Mouse (Mus musculus): Measurements from ENCODE around the gene Mapk8ip2. TPM values are rescaled to one million over a fixed set of nuclear protein-coding genes. Genes with fewer than 3 reads are reported as not detected.
"Not testable (repeated sequence)": the region's sequence is repeated elsewhere in the genome, so short reads cannot be mapped to it uniquely, and the experiment has no call there.

Gene Mapk8ip2
- polyA plus RNA-seq, 1 experiment from 2014 or later, result 0.16 TPM

DNA sequence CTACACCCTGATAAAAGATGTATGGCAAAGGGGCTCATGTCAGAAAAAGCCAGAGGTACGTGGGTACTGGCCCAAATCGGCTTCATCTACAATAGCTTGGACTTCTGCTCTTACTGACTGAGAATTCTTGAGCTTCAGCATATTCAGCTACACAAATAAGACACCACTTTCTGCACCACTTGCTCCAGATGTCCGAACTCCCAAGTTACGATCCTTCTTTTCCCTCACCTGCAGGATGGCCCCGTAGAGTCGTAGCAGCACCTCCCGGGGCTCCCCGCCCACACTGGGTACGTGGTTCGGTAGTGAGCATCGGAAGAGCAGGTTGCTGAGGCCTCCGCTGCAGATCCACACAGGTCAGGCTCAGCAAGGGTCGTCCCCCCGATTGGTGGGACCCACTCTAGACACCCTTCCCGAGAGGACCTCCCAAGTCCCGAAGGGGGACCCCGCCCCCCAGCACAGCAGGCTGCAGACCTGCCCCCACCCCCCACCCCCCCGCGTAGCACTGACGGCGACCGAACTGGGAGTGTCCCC lies 24.8 kb upstream of the Mapk8ip2 start:
- WGBS, result 4% methylated on average over 22 of the region's 22 CpGs
- Histone ChIP-seq H3K36me3 (peaks cover 8% of the 10 kb centered on the region; the same call in 1 of the 2 replicates), H3K9ac (peak overlapping the region; percentile 76), H3K4me3 (peak overlapping the region; percentile 85), H3K4me1 (replicated peaks) (peaks cover 45% of the 10 kb centered on the region), H3K4me2 (peak overlapping the region; percentile 79), H3K27me3 (no peaks in the 10 kb centered on the region), H3K27ac (peak overlapping the region; percentile 96), H3K9me3 (replicated peaks) (no peaks in the 10 kb centered on the region)
- ATAC-seq (replicated peaks; ENCODE audit: insufficient number of reproducible peaks, insufficient read depth, low FRiP score, low read depth), result peak; percentile 9; the same call in 1 of the 2 replicates

- peaks cover 38% of the 10 kb centered on the region for H3K4me1 ChIP-seq (replicated peaks)
- no peaks in the 10 kb centered on the region for H3K27me3 ChIP-seq
- peak; percentile 85 for ATAC-seq (replicated peaks; ENCODE audit: insufficient number of reproducible peaks, insufficient read depth, low FRiP score, low read depth)
- H3K9me3 ChIP-seq (replicated peaks), result no peaks in the 10 kb centered on the region
- H3K36me3 ChIP-seq, result peaks cover 8% of the 10 kb centered on the region; the same call in 1 of the 2 replicates
- H3K27ac ChIP-seq, result peak within 1 kb of the TSS; percentile 96
- peak within 1 kb of the TSS; percentile 85 for H3K4me3 ChIP-seq
- H3K9ac ChIP-seq, result peak within 1 kb of the TSS; percentile 76
- peak within 1 kb of the TSS; percentile 79 for H3K4me2 ChIP-seq
- under 1% methylated on average over 70 of the region's 70 CpGs for WGBS
Measured at GRCm38 (mm10) chr15:89429352-89430221, 24.1 kb upstream of the Mapk8ip2 start, which contains the start of the genes C730034F03Rik, Gm44502 and Chkb. Gene C730034F03Rik (plus strand): TSS chr15:89429589. Gene Gm44502 (minus strand): TSS chr15:89429696. Gene Chkb (minus strand): TSS chr15:89429908.

DNA sequence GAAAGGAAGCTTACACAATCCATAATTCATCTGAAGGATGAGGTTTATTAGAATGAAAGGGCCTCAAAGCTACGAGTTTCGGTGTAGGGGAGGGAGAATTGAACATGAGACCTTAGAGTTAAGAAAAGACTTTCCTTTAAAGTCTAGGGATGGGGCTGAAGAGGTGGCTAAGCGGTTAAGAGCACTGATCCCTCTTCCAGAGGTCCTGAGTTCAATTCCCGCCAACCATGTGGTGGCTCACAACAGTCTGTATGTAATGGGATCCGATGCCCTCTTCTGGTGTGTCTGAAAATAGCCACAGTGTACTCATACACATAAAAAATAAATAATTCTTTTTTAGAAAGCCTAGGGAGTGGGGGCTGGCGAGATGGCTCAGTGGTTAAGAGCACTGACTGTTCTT lies 23.4 kb upstream of the Mapk8ip2 start:
- Histone ChIP-seq H3K27ac (peak overlapping the region; percentile 96), H3K4me1 (replicated peaks) (peaks cover 35% of the 10 kb centered on the region), H3K4me3 (peak overlapping the region; percentile 85), H3K9me3 (replicated peaks) (no peaks in the 10 kb centered on the region), H3K36me3 (peaks cover 8% of the 10 kb centered on the region; the same call in 1 of the 2 replicates), H3K9ac (peak overlapping the region; percentile 76), H3K27me3 (no peaks in the 10 kb centered on the region), H3K4me2 (peak overlapping the region; percentile 79)
- 43% methylated on average over 6 of the region's 6 CpGs for WGBS
- no peak for ATAC-seq (replicated peaks; ENCODE audit: insufficient number of reproducible peaks, insufficient read depth, low FRiP score, low read depth)

DNA sequence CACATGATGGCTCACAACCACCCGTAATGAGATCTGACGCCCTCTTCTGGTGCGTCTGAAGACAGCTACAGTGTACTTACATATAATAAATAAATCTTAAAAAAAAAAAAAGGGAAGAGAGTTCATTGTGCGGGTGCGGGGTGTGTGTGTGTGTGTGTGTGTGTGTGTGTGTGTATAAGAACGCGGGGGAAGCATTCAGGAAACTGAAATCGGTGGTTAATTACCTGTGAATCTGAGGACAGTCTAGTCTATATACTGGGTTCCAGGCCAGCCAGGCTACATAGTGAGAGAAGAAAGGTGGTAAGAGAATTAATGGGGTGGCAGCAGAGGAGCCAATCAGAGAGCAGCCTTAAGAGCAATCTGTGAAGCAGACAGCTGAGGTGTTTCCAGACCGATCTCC lies 22.9 kb upstream of the Mapk8ip2 start:
- H3K27me3 ChIP-seq; H3K27ac ChIP-seq; H3K36me3 ChIP-seq; H3K4me3 ChIP-seq; H3K9me3 ChIP-seq (replicated peaks); H3K9ac ChIP-seq; ATAC-seq (replicated peaks; ENCODE audit: insufficient number of reproducible peaks, insufficient read depth, low FRiP score, low read depth): not testable (repeated sequence)
- 77% methylated on average over 9 of the region's 9 CpGs for WGBS
- H3K4me2 ChIP-seq, result peak overlapping the region; percentile 79
- peaks cover 35% of the 10 kb centered on the region for H3K4me1 ChIP-seq (replicated peaks)

GRCm38 (mm10) chr15:89431271-89431670 lies 22.4 kb upstream of the Mapk8ip2 start:
- Histone ChIP-seq H3K27me3 (no peaks in the 10 kb centered on the region), H3K4me1 (replicated peaks) (peaks cover 33% of the 10 kb centered on the region), H3K36me3 (peaks cover 8% of the 10 kb centered on the region; the same call in 1 of the 2 replicates), H3K9ac (no peak overlapping the region), H3K4me2 (no peak overlapping the region), H3K4me3 (no peak overlapping the region), H3K9me3 (replicated peaks) (no peaks in the 10 kb centered on the region), H3K27ac (no peak overlapping the region)
- ATAC-seq (replicated peaks; ENCODE audit: insufficient number of reproducible peaks, insufficient read depth, low FRiP score, low read depth), result no peak
- WGBS, result 74% methylated on average over 3 of the region's 3 CpGs

- H3K36me3 ChIP-seq, result peaks cover 8% of the 10 kb centered on the region; the same call in 1 of the 2 replicates
Measured at GRCm38 (mm10) chr15:89431806-89432205, 21.9 kb upstream of the Mapk8ip2 start.

DNA sequence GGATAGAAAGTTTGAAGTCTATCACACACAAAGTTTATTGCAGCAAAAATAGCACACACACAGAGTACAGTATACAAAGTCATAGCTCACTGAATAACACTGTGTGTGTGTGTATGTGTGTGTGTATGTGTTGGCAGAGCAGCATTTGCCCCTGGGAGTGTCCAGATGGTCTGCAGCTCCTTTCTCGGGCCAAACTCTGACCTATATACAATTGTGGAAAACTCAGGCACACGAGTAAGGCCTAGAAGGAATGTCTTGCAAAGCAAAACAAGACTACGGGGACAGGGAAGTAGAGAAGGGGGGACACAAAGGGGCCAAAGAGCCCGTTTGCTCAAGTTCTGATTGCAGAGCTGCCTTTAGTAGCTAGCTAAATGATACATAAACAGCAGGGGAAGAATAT lies 20.8 kb upstream of the Mapk8ip2 start:
- WGBS, result 79% methylated on average over 4 of the region's 4 CpGs
- H3K4me3 ChIP-seq, result no peak overlapping the region
- no peak for ATAC-seq (replicated peaks; ENCODE audit: insufficient number of reproducible peaks, insufficient read depth, low FRiP score, low read depth)

More at GRCm38 (mm10) chr15:89431806-89432205, 21.9 kb upstream of the Mapk8ip2 start:
- Histone ChIP-seq H3K4me3 (no peak overlapping the region), H3K9ac (no peak overlapping the region), H3K27ac (no peak overlapping the region), H3K4me1 (replicated peaks) (peaks cover 28% of the 10 kb centered on the region), H3K9me3 (replicated peaks) (no peaks in the 10 kb centered on the region), H3K27me3 (no peaks in the 10 kb centered on the region), H3K4me2 (no peak overlapping the region)
- no peak for ATAC-seq (replicated peaks; ENCODE audit: insufficient number of reproducible peaks, insufficient read depth, low FRiP score, low read depth)
- WGBS, result 88% methylated on average over 6 of the region's 6 CpGs

DNA sequence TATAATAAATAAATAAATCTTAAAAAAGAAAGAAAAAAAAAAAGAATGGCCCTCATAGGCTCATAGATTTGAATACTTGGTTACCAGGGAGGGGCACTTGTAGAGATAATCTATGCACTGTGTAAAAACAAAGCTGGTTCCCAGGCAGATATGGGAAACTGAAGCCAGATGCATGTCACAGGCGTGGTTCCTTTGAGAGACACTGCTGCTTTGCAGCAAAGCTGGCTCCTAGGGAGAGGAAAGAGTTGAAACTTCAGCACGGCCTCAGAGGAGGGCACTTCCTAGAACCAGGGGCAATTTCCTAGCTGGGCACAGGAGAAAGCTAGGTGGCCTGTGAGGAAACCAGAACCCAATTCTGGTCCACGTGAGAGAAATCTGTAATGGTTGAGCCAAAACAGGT lies 19.6 kb upstream of the Mapk8ip2 start:
- no peaks in the 10 kb centered on the region for H3K9me3 ChIP-seq (replicated peaks)
- no peak for ATAC-seq (replicated peaks; ENCODE audit: insufficient number of reproducible peaks, insufficient read depth, low FRiP score, low read depth)

More for the DNA sequence above, 20.8 kb upstream of the Mapk8ip2 start:
- Histone ChIP-seq H3K9me3 (replicated peaks) (no peaks in the 10 kb centered on the region), H3K27ac (no peak overlapping the region), H3K27me3 (no peaks in the 10 kb centered on the region), H3K4me1 (replicated peaks) (peaks cover 25% of the 10 kb centered on the region), H3K36me3 (no peaks in the 10 kb centered on the region), H3K9ac (no peak overlapping the region), H3K4me2 (no peak overlapping the region)

GRCm38 (mm10) chr15:89435878-89436277 lies 17.8 kb upstream of the Mapk8ip2 start:
- H3K4me2 ChIP-seq, result no peak overlapping the region
- peaks cover 6% of the 10 kb centered on the region; the same call in 1 of the 2 replicates for H3K4me1 ChIP-seq (replicated peaks)
- no peak overlapping the region for H3K4me3 ChIP-seq
- no peaks in the 10 kb centered on the region for H3K27me3 ChIP-seq
- no peak overlapping the region for H3K9ac ChIP-seq
- H3K9me3 ChIP-seq (replicated peaks), result no peaks in the 10 kb centered on the region
- WGBS, result 85% methylated on average over 5 of the region's 5 CpGs
- no peaks in the 10 kb centered on the region for H3K36me3 ChIP-seq
- no peak for ATAC-seq (replicated peaks; ENCODE audit: insufficient number of reproducible peaks, insufficient read depth, low FRiP score, low read depth)
- H3K27ac ChIP-seq, result no peak overlapping the region

More for the DNA sequence above, 19.6 kb upstream of the Mapk8ip2 start:
- no peak overlapping the region for H3K4me2 ChIP-seq
- WGBS, result 67% methylated on average over 3 of the region's 3 CpGs
- H3K4me1 ChIP-seq (replicated peaks), result peaks cover 14% of the 10 kb centered on the region
- no peaks in the 10 kb centered on the region for H3K27me3 ChIP-seq
- H3K27ac ChIP-seq, result no peak overlapping the region
- no peak overlapping the region for H3K4me3 ChIP-seq
- H3K36me3 ChIP-seq, result no peaks in the 10 kb centered on the region
- no peak overlapping the region for H3K9ac ChIP-seq

GRCm38 (mm10) chr15:89442486-89443070 lies 11.1 kb upstream of the Mapk8ip2 start:
- 34% methylated on average over 8 of the region's 8 CpGs for WGBS
- no peak overlapping the region for H3K4me2 ChIP-seq
- ATAC-seq (replicated peaks; ENCODE audit: insufficient number of reproducible peaks, insufficient read depth, low FRiP score, low read depth), result no peak

More at GRCm38 (mm10) chr15:89442486-89443070, 11.1 kb upstream of the Mapk8ip2 start:
- H3K9ac ChIP-seq, result no peak overlapping the region
- H3K9me3 ChIP-seq (replicated peaks), result no peaks in the 10 kb centered on the region
- no peaks in the 10 kb centered on the region for H3K27me3 ChIP-seq
- H3K36me3 ChIP-seq, result no peaks in the 10 kb centered on the region
- H3K27ac ChIP-seq, result no peak overlapping the region
- no peak overlapping the region for H3K4me3 ChIP-seq
- no peaks in the 10 kb centered on the region for H3K4me1 ChIP-seq (replicated peaks)

Measured in heart, embryonic 15.5 days (tissue).